Mouse (Mus musculus) limb, embryonic 14.5 days (tissue): ENCODE measurements around the gene Epc2. TPM values are rescaled to one million over a fixed set of nuclear protein-coding genes. Genes with fewer than 3 reads are reported as not detected.

Experiments used
- ATAC-seq: fragments of 200-750 bp; cut with Nextera tagmentation; 2 replicates; pipeline ENCODE4 v1.8.0; 2017; ENCODE audit warnings: low read depth, moderate number of reproducible peaks, moderate TSS enrichment; ENCODE audit not compliant: low FRiP score
- DNase-seq: peaks from one replicate; pipeline ENCODE4 v3.0.0-alpha.2; 2015; ENCODE audit warnings: low spot score
- H3K27ac ChIP-seq: fragments of 300-500 bp; sonication (generic); replicated peaks from 2 replicates; pipeline ENCODE4 v1.5.1; 2014; ENCODE audit warnings: low read depth, mild to moderate bottlenecking, low read length, moderate library complexity, mixed read lengths
- H3K27me3 ChIP-seq: fragments of 300-500 bp; sonication (generic); 2 replicates; pipeline ENCODE4 v1.6.1; 2014; ENCODE audit warnings: low read length, mixed read lengths; ENCODE audit not compliant: control insufficient read depth, insufficient read depth
- H3K36me3 ChIP-seq: fragments of 300-500 bp; sonication (generic); 2 replicates; pipeline ENCODE4 v1.6.1; 2014; ENCODE audit warnings: mild to moderate bottlenecking, low read length, moderate library complexity, mixed read lengths; ENCODE audit not compliant: control insufficient read depth, insufficient read depth
- H3K4me1 ChIP-seq: fragments of 300-500 bp; sonication (generic); 2 replicates; pipeline ENCODE4 v1.6.1; 2014; ENCODE audit warnings: antibody characterized with exemption, low read length, mixed read lengths; ENCODE audit not compliant: control insufficient read depth, insufficient read depth
- H3K4me2 ChIP-seq: fragments of 300-500 bp; sonication (generic); replicated peaks from 2 replicates; pipeline ENCODE4 v1.6.1; 2014; ENCODE audit warnings: low read depth, mild to moderate bottlenecking, low read length, moderate library complexity; ENCODE audit not compliant: severe bottlenecking
- H3K4me3 ChIP-seq: fragments of 300-500 bp; sonication (generic); replicated peaks from 2 replicates; pipeline ENCODE4 v1.5.1; 2014; ENCODE audit warnings: low read length
- H3K9ac ChIP-seq: fragments of 300-500 bp; sonication (generic); 2 replicates; pipeline ENCODE4 v1.6.1; 2014; ENCODE audit warnings: mild to moderate bottlenecking, low read depth, low read length, moderate library complexity; ENCODE audit not compliant: severe bottlenecking
- H3K9me3 ChIP-seq: fragments of 300-500 bp; sonication (generic); 2 replicates; pipeline ENCODE4 v1.6.1; 2016; ENCODE audit warnings: low read length; ENCODE audit not compliant: control insufficient read depth
- POLR2A ChIP-seq: fragments of 200-500 bp; IDR thresholded peaks from 2 replicates; pipeline ENCODE4 v1.8.0; 2012; ENCODE audit warnings: inconsistent platforms, mild to moderate bottlenecking, moderate library complexity, borderline replicate concordance; ENCODE audit not compliant: insufficient read depth, insufficient read length; ENCODE audit errors: extremely low read depth
- WGBS: fragments of 180-500 bp; shearing (Covaris S2); extraction: QIAGEN DNeasy Blood & Tissue Kit; methylation state at CpG from one replicate; pipeline ENCODE4 v1.1.7; 2014; 5-methylcytosine and 5-hydroxymethylcytosine counted together
- polyA plus RNA-seq, 2 experiments: library from polyadenylated mRNA; depleted of rRNA in 1 of 2; stranded (reverse) in 1 of 2; unstranded in 1 of 2; fragments of >200 nt; fragmentation: Nextera tagmentation in 1 of 2; extraction: Ambion mirVana in 1 of 2; gene quantifications; 2 replicates each; pipeline versions ENCODE4 v1.2.1 to v1.2.3; 2012 to 2014

Epc2 gene
- polyA plus RNA-seq (2012; rRNA removed) (16.2 and 17.8 TPM in 2 replicates), polyA plus RNA-seq (2014; fragmentation: Nextera tagmentation; extraction: Ambion mirVana) (10.3 and 11.5 TPM in 2 replicates)

- under 1% methylated on average over 39 of the region's 88 CpGs for WGBS
- peak; percentile 82 for ATAC-seq
- Histone ChIP-seq H3K4me3 (peak within 1 kb of the TSS; percentile 76), H3K9ac (peak within 1 kb of the TSS; percentile 90), H3K36me3 (no peaks in the 10 kb centered on the region), H3K27me3 (no peaks in the 10 kb centered on the region), H3K9me3 (no peaks in the 10 kb centered on the region), H3K4me1 (peaks cover 9% of the 10 kb centered on the region; the same call in 1 of the 2 replicates), H3K4me2 (peak within 1 kb of the TSS; percentile 87), H3K27ac (peak within 1 kb of the TSS; percentile 98)
- DNase-seq: peak; percentile 90
- TF ChIP-seq POLR2A: peak; percentile 60; the same call in 1 of the 2 replicates
Measured at GRCm38 (mm10) chr2:49450931-49451636, at the start of gene Epc2. TSS of gene Epc2 (plus strand) at chr2:49451486.

- Histone ChIP-seq H3K9ac (no peak overlapping the region), H3K27ac (no peak overlapping the region), H3K9me3 (no peaks in the 10 kb centered on the region), H3K27me3 (no peaks in the 10 kb centered on the region), H3K4me2 (no peak overlapping the region), H3K36me3 (no peaks in the 10 kb centered on the region), H3K4me3 (no peak overlapping the region), H3K4me1 (no peaks in the 10 kb centered on the region)
- no peak for ATAC-seq
- DNase-seq: no peak
- no peak for TF ChIP-seq POLR2A
- 35% methylated on average over 2 of the region's 2 CpGs for WGBS
Measured at GRCm38 (mm10) chr2:49405954-49406353, 45.3 kb upstream of the Epc2 start.

- no peak for DNase-seq
- Histone ChIP-seq H3K9me3 (no peaks in the 10 kb centered on the region), H3K4me1 (no peaks in the 10 kb centered on the region), H3K27ac (no peak overlapping the region), H3K27me3 (no peaks in the 10 kb centered on the region), H3K4me3 (no peak overlapping the region), H3K4me2 (no peak overlapping the region), H3K36me3 (no peaks in the 10 kb centered on the region), H3K9ac (no peak overlapping the region)
- ATAC-seq: no peak
- no peak for TF ChIP-seq POLR2A
- whole genome bisulfite sequencing: 85% methylated on average over 5 of the region's 5 CpGs
Measured at GRCm38 (mm10) chr2:49411685-49412084, 39.6 kb upstream of the Epc2 start.

- DNase-seq (no peak), ATAC-seq (no peak)
- Histone ChIP-seq H3K9ac (no peak overlapping the region), H3K4me1 (no peaks in the 10 kb centered on the region), H3K4me2 (no peak overlapping the region), H3K27me3 (no peaks in the 10 kb centered on the region), H3K9me3 (no peaks in the 10 kb centered on the region), H3K36me3 (no peaks in the 10 kb centered on the region), H3K4me3 (no peak overlapping the region), H3K27ac (no peak overlapping the region)
- WGBS: 77% methylated on average over 6 of the region's 6 CpGs
- TF ChIP-seq POLR2A: no peak
Measured at GRCm38 (mm10) chr2:49412576-49412975, 38.7 kb upstream of the Epc2 start.

- WGBS: 68% methylated on average over 3 of the region's 3 CpGs
- no peak for TF ChIP-seq POLR2A
- no peak for DNase-seq
Measured at GRCm38 (mm10) chr2:49415868-49416267, 35.4 kb upstream of the Epc2 start.

More at GRCm38 (mm10) chr2:49415868-49416267, 35.4 kb upstream of the Epc2 start:
- Histone ChIP-seq H3K4me2 (no peak overlapping the region), H3K27ac (no peak overlapping the region), H3K36me3 (no peaks in the 10 kb centered on the region), H3K27me3 (no peaks in the 10 kb centered on the region), H3K4me1 (no peaks in the 10 kb centered on the region), H3K4me3 (no peak overlapping the region), H3K9ac (no peak overlapping the region), H3K9me3 (no peaks in the 10 kb centered on the region)
- ATAC-seq: no peak
